Mouse (Mus musculus): ENCODE data around the gene Map3k4.
"Not testable (repeated sequence)": the region's sequence is repeated elsewhere in the genome, so short reads cannot be mapped to it uniquely, and the experiment has no call there.

Map3k4 gene

DNA sequence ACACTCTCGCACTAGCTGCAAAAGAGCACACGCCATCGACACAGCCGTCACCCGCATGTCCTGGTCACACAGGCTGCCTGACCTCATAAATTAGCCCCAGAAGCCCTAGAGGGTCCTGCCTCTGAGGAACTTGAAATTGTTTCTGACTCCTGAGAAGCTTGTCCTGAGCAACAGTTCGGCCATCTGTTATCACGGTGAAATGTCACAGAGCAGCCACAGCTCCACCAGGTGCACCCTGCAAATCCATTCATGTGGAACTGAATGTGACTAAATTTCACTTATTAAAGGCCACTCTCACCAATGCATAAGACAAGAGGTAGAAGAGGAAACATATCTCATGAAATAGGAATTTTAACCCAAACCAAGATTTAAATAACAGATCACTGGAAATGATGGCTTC, 57.2 kb downstream of the Map3k4 start:
- CTCF ChIA-PET: no interaction called here
- POLR2A ChIA-PET: interaction anchor here in 1 of 4 experiments (1.2 kb wide), 1 partner anchor 10 kb away, joined by 3 read pairs; no protein-coding TSS in a partner anchor

DNA sequence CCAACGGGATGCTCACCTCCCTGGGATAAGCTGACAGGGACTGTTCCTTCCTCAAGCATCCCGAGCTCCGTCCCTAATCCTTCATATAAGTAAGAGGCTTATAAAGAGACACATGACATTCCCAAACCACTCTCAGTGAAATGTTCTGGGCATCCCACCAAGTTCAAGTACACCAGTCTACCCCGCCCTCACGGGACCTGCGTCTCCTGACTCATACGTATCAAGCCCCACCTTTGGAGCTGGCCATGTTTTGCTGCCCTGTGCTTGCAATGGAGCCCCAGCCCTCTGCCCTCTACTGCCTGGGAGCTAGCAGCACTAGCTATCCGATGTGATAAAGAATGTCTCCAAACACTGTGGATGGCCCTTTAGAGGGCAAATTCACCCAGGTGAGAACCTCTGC, 58.6 kb downstream of the Map3k4 start:
- ChIA-PET POLR2A (interaction anchor here in 1 of 4 experiments (0.5 kb wide), 1 partner anchor 37 kb away, joined by 3 read pairs; no protein-coding TSS in a partner anchor), CTCF (interaction anchor here in 2 of 4 experiments (0.8 to 1.2 kb wide), 2 partner anchors 41 to 108 kb away, joined by 3 read pairs; no protein-coding TSS in a partner anchor)

DNA sequence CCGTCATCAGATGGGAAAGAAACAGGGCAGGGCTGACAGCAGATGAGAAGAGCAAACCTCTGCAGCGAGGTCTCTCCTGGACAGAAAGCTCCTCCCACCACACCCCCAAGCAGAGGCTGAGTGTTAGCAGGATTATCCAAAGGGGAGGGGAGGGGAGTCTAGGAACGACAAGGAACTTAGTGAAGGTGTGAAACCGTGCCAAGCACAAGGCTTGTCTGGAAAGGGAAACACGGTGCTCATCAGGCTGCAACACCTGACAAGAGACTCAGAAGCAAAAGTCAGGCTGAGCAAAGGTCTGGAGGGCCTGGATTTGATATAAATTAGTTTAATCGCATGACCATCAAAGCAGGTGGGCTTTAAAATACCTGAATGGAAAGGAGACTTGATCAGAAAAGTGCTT, 60.1 kb downstream of the Map3k4 start:
- POLR2A ChIA-PET: interaction anchor here in 1 of 4 experiments (1.5 kb wide), 1 partner anchor 9 kb away, joined by 5 read pairs; no protein-coding TSS in a partner anchor
- CTCF ChIA-PET: interaction anchor here in 1 of 4 experiments (0.5 to 1.0 kb wide), 2 partner anchors 111 to 1760 kb away, joined by 3 read pairs; no protein-coding TSS in a partner anchor

DNA sequence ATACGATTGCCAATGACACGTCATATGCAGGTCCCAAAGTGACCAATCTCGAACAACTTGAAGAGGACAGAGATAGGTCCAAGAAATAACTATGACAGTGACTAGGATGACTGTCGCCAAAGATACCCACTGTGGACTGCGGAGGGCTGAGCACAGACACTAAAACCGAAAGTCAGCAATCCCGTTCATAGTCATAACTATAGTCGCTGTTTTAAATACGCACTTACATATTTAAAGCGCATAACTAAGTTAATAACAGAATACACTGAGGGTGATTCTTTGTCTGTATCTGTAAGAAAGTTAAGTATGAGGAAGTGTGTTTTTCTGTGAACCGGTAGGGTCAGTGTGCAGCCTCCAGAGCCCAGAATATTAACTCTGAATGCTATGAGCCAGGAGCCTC, 62.5 kb downstream of the Map3k4 start:
- ChIA-PET CTCF (no interaction called here), POLR2A (interaction anchor here in 2 of 4 experiments (0.7 to 1.1 kb wide), 3 partner anchors 9 to 216 kb away, joined by 3 to 5 read pairs (median 3); no protein-coding TSS in a partner anchor)

DNA sequence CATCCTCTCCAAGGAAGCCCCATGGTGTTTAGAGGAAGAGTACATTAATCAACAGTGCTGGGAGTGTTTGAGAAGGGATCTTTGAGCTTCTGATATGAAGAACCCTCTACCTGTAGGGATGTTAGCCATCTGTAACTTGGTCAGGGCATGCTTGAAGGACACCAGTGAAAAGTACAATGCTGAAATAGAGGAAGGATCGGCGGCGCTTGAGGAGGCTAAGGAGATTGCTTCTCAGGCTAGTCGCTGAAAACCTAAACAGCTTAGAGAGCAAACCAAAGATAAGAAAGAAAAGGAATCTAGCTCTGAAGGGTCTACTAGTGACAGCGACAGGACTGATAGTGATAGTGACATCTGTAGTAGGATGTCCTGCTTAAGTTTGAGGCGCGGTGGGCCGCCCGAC, 68.0 kb downstream of the Map3k4 start:
- ChIA-PET CTCF (no interaction called here), POLR2A (no interaction called here)

DNA sequence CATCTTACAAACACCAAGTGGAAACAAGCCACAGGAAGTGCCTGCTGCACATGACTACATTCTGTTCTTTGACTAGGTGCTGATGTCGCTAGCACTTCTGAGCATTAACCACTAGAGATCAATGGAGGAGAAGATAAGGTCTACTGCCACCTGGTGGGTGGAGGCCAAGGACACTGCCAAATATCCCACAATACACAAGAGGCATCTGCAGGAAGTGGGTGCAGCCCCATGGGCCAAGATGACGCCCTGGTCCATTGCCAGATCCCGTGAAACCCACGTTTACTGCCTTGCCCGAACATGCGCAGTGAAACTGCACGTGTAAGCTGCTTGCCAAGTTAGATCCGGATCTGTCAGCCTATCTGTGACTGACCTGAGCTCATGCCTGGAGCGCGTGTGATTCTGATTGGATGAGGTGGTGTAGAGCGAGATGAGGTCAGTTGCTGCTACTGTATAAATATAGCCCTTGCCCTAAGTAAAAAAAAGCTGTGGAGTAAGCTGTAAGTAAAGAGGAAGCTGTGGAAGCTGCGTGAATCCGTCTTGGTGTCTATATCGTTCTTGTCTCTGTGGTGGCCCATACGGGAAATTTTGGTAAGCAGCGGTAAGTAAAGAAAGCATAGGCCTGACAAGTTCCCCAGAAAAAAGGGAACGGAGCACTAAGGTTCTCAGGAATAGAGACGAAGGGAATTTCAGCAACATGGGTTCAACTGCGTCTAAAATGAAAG, 68.7 kb downstream of the Map3k4 start:
- ChIA-PET CTCF (no interaction called here), POLR2A (no interaction called here)

DNA sequence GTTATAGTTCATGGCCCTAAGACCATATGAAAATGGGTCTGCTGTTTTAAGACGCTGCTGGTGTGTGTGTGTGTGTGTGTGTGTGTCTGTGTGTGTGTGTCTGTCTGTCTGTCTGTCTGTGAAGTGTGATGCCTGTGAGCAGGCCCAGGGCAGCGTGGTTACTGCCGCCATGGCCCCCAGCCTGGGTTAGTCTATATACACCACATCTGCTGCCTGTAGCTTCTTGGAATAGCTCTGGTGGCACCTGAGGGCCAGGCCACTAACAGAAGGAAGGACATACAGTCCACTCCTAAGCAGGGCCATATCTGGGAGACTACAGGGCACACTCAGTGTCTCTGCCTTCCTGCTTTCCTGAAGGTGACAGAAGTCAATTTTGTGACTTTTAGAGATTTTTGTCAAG, 77.9 kb downstream of the Map3k4 start:
- ChIA-PET POLR2A (interaction anchor here in 1 of 4 experiments (1.3 to 1.9 kb wide), 2 partner anchors 13 to 23 kb away, joined by 3 to 7 read pairs; no protein-coding TSS in a partner anchor), CTCF (no interaction called here)

DNA sequence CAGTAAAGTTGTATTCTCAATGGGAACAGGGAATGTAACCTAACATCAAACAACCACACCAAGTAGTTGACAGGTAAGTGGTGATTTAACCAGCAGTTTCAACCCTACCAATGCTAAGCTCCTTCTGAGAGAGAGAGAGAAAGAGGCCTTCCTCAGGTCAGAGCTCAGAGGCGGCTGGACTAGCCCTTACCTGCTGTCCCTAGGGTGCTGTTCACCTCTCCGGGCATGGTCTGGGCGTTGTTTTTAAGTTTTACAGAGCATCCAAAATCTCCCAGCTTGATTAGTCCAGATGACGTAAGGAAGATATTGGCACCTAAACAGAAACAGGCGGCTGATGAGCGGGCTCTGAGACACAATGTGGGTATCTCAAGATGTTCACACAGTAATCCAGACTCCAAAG, 85.9 kb downstream of the Map3k4 start:
- CTCF ChIA-PET: no interaction called here

DNA sequence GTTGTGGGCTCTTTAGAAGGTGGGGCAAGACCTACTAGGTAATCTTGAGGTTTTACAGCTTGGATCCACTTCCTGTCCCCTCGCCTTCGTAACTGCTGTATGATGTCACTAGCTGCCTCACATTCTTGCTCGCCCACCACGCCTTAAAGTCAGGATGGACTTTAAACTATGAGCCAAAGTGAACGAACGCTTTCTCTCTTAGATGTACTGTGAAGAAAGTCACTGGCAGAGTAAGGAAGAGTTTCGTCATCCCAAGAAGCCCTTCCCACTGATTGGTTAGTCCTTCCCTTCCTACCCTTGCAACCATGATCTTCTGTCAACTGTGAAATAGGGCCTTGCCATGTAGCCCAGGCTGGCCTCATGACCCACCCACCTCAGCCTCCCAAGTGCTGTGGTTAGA, 87.5 kb downstream of the Map3k4 start:
- CTCF ChIA-PET: interaction anchor here in 1 of 4 experiments (0.7 to 1.2 kb wide), 2 partner anchors 35 to 199 kb away, joined by 3 to 5 read pairs; no protein-coding TSS in a partner anchor
- POLR2A ChIA-PET: interaction anchor here in 1 of 4 experiments (1.5 to 3.4 kb wide), 2 partner anchors 8 to 11 kb away, joined by 7 to 15 read pairs; no protein-coding TSS in a partner anchor

More for the DNA sequence above, 85.9 kb downstream of the Map3k4 start:
- POLR2A ChIA-PET: interaction anchor here in 2 of 4 experiments (0.6 to 3.4 kb wide), 4 partner anchors 10 to 259 kb away, joined by 4 to 15 read pairs (median 4); no protein-coding TSS in a partner anchor

DNA sequence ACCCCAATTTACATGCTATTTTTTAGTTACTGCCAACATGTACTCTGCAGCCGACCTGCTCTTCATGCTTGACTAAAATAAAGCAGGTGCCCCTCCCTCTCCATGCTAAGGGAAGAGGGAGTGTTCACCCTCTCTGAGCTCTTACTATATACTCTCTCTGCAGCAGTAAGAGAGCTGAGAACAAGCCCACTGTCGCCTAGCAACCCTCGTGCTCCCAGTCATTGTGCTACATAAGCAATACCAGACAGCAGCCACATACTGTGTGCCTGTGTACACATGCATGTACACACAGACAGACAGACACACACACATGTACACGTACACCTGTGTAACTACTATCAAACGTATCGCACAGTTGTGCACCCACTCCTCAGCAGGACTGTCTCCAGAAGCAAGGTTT, 88.4 kb downstream of the Map3k4 start:
- CTCF ChIA-PET: interaction anchor here in 2 of 4 experiments (0.5 to 1.2 kb wide), 2 partner anchors 36 to 125 kb away, joined by 3 to 6 read pairs; no protein-coding TSS in a partner anchor
- POLR2A ChIA-PET: interaction anchor here in 2 of 4 experiments (0.6 to 1.5 kb wide), 3 partner anchors 9 to 11 kb away, joined by 4 to 7 read pairs (median 4); no protein-coding TSS in a partner anchor

DNA sequence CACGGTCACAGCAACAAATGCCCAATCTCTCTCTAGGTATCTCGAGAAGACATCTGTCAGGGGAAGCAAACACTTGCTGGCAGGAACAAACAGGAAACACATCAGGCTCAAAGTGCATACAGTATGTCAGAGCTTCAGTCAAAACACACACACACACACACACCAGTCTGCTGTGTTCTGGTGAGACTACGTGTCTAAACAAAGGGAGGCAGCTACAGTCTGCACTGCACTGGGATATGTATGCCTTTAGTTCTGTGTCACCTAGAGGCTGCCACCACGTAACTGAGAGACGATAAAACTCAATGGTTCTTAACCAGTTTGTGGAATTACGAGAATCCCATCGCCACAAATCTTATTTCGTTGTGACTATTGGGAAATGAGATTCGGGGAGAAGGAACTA, 88.8 kb downstream of the Map3k4 start:
- ChIA-PET POLR2A (interaction anchor here in 2 of 4 experiments (0.6 to 1.5 kb wide), 3 partner anchors 9 to 10 kb away, joined by 4 to 7 read pairs (median 4); no protein-coding TSS in a partner anchor), CTCF (no interaction called here)

DNA sequence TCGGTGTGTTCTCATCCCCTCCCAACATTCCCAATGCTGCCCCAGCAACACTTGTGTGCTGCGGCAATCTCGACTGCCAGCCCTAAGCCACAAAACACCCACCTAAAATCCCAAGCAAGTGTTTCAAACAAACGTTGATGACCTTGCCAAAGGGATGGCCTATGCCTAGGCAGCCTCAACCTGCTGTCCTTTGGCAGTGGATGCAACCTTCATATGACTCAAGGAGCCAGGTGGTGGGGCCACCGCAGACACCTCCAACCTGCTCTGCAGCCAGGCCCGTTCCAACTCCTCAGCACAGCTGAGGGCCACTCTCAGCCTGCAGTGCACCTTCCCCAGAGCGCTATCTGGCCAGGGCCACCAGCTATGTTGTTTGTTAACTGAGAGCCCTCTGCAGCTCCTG, 90.1 kb downstream of the Map3k4 start:
- ChIA-PET CTCF (interaction anchor here in 2 of 4 experiments (0.8 to 1.4 kb wide), 3 partner anchors 14 to 197 kb away, joined by 3 to 6 read pairs (median 3); no protein-coding TSS in a partner anchor), POLR2A (interaction anchor here in 2 of 4 experiments (1.0 to 2.6 kb wide), 6 partner anchors 9 to 140 kb away, joined by 3 to 7 read pairs (median 3); no protein-coding TSS in a partner anchor)

DNA sequence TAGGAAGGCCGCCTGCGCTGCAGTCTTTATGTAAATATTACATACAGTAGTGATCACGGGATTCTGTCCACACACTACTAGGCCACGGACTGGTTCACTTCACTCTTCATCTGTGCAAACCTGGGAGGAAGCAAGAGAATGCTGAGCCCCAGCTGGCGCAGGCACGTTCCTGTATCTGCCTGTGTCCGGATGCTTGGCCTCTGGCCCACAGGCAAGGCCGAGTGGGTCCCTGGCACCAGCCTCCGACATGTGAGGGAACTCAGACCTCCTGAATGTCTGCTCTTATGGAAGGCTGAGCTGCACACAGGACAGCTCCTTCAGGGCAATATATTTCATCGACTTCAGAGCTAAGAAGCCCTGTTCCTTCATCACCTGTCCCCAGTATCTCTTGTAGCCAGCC, 90.6 kb downstream of the Map3k4 start:
- CTCF ChIA-PET: interaction anchor here in 2 of 4 experiments (0.8 to 1.4 kb wide), 4 partner anchors 13 to 197 kb away, joined by 3 to 6 read pairs (median 4); no protein-coding TSS in a partner anchor
- POLR2A ChIA-PET: interaction anchor here in 2 of 4 experiments (1.0 to 2.6 kb wide), 8 partner anchors 9 to 141 kb away, joined by 3 to 7 read pairs (median 3); no protein-coding TSS in a partner anchor

DNA sequence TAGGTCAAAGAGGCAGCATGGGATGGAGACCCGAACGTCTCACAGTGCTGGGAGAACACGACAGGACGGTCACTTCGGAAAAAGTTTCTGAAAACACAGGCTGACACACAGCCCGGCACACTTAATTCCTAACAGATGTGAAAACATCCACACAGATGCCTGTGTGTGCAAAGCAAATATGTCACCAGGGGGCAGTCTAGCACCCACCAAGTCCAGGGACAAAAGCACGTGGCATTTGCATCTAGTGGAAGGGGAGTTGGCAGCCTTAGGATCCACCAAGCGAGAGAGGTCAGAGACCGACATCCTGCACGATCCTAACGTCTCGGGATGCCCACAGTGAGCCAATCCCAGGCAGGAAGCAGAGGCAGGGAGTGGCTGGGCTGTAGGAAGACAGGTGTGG, 92.0 kb downstream of the Map3k4 start:
- POLR2A ChIA-PET: interaction anchor here in 2 of 4 experiments (1.0 to 2.6 kb wide), 3 partner anchors 14 to 187 kb away, joined by 3 to 7 read pairs (median 3); no protein-coding TSS in a partner anchor
- CTCF ChIA-PET: interaction anchor here in 1 of 4 experiments (1.3 kb wide), 1 partner anchor 141 kb away, joined by 4 read pairs; no protein-coding TSS in a partner anchor

DNA sequence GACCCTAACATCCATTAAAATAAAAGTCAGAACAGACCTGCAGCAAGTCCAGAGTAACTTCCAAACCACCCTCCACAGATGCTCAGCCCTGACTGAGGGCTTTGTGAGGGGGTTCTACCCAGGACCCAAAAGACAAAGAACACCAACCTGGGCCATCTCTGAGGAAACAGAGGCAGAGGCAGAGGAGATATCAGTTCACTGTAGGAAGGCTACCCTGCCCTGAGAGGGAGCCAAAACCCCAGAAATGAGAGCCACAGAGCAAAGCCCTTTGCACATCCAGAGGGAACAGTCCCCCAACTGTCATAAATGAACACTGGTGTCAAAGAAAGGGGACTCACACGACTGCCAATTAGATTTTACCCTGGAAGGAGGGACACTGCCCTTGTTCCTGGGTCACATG, 93.4 kb downstream of the Map3k4 start:
- CTCF ChIA-PET: no interaction called here
- POLR2A ChIA-PET: no interaction called here

DNA sequence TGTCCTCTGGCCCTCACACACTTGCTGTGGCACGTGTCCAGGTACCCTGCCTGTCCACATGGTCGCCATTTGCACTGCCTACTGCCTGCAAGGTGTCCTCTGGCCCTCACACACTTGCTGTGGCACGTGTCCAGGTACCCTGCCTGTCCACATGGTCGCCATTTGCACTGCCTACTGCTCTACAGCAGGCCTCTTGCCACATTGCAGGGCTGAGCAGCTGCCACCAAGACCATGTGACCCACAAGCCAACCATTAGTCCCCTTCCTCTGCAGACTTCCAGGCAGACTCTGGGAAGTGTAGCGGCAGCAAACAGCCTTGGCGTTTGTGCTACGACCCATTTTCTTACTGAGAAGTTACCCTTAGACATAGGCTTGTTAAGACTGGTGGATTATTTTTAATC, 94.0 kb downstream of the Map3k4 start:
- POLR2A ChIA-PET: interaction anchor here in 1 of 4 experiments (1.7 kb wide), 1 partner anchor 90 kb away, joined by 4 read pairs; no protein-coding TSS in a partner anchor
- CTCF ChIA-PET: not testable (repeated sequence)

DNA sequence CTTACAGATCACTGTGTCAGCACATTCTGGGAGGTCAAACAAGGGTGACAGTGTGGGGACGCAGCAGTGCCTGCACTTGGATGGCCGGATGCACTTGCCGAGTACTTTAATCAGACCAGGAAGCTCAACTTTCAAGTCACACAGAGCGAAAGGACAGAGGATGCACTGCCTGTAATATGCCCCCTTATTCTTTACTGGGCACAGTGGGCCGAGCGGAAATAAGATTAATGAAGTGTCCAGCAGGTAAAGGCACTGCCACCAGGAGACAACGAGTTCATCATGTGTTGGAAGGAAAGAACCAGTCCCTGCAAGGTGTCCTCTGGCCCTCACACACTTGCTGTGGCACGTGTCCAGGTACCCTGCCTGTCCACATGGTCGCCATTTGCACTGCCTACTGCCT, 94.5 kb downstream of the Map3k4 start:
- ChIA-PET CTCF (no interaction called here), POLR2A (interaction anchor here in 2 of 4 experiments (0.6 to 3.1 kb wide), 8 partner anchors 9 to 188 kb away, joined by 3 to 15 read pairs (median 5); no protein-coding TSS in a partner anchor)

DNA sequence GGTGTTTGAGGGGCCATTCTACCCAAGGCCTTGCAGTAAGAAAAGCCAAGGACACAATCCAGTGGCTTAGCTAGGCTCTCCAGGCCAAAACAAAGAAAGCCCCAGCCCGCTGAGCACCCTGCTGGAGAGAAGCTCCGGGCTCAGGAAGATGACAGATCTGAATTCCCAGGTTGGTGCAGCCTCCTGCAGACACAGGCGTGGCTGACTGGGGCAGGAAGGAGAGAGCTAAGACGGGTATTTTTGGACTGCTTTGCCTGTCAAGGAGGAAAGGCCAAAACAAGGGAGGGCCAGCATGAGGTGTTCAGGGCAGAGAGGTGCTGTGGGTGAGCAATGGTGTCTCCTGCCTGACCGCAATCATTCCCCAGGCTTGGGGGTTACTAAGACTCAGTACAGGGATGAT, 94.9 kb downstream of the Map3k4 start:
- ChIA-PET POLR2A (interaction anchor here in 2 of 4 experiments (0.6 to 3.1 kb wide), 11 partner anchors 9 to 187 kb away, joined by 3 to 15 read pairs (median 5); no protein-coding TSS in a partner anchor), CTCF (interaction anchor here in 2 of 4 experiments (0.6 to 1.1 kb wide), 3 partner anchors 144 to 1507 kb away, joined by 3 read pairs; no protein-coding TSS in a partner anchor)

DNA sequence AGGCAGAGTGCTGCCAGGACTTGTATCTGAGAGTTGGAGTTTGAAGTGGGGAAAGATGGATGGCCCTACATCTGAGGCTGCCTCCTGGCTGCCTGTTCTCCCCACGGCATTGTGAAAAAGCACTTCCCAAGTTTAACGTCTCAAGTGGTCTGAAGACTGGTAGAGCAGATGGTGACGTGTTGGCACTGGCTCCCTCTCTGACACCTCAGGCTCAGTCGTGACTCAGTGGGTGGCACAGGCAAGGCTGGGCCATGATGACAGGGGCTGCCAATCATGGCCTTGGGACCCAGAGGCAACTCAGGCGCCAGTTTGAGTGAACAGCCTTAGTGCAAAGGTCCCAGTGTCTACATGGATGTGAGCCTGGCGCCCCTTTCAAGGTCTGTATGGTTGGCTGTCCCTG, 96.7 kb downstream of the Map3k4 start:
- CTCF ChIA-PET: no interaction called here
- POLR2A ChIA-PET: interaction anchor here in 1 of 4 experiments (1.6 to 3.1 kb wide), 2 partner anchors 11 to 18 kb away, joined by 6 to 15 read pairs; no protein-coding TSS in a partner anchor

Data from embryonic stem cell, embryonic (primary cell).